Mouse (Mus musculus): ENCODE data around the gene Taok3.

Taok3 gene

GRCm38 (mm10) chr5:117140374-117140773 is 20.4 kb downstream of the Taok3 start:
- no peak for DNase-seq (ENCODE audit: extremely low spot score, low read depth, low spot score)

GRCm38 (mm10) chr5:117143721-117144135 is 23.8 kb downstream of the Taok3 start:
- no peak for DNase-seq (ENCODE audit: extremely low spot score, low read depth, low spot score)

- no peak for DNase-seq (ENCODE audit: extremely low spot score, low read depth, low spot score)
These were observed 26.2 kb downstream of the Taok3 start for GRCm38 (mm10) chr5:117146165-117146564.

- no peak for DNase-seq (ENCODE audit: extremely low spot score, low read depth, low spot score)
These were observed 27.5 kb downstream of the Taok3 start for GRCm38 (mm10) chr5:117147187-117148095.

GRCm38 (mm10) chr5:117149054-117149942 is 29.4 kb downstream of the Taok3 start:
- DNase-seq (ENCODE audit: extremely low spot score, low read depth, low spot score): no peak

GRCm38 (mm10) chr5:117150068-117150467 is 30.1 kb downstream of the Taok3 start:
- no peak for DNase-seq (ENCODE audit: extremely low spot score, low read depth, low spot score)

- no peak for DNase-seq (ENCODE audit: extremely low spot score, low read depth, low spot score)
These were observed 33.0 kb downstream of the Taok3 start for GRCm38 (mm10) chr5:117152944-117153343.

GRCm38 (mm10) chr5:117153527-117154091 is 33.7 kb downstream of the Taok3 start:
- DNase-seq (ENCODE audit: extremely low spot score, low read depth, low spot score): no peak

- no peak for DNase-seq (ENCODE audit: extremely low spot score, low read depth, low spot score)
These were observed 38.5 kb downstream of the Taok3 start for GRCm38 (mm10) chr5:117158335-117159018.

- DNase-seq (ENCODE audit: extremely low spot score, low read depth, low spot score): no peak
These were observed 39.4 kb downstream of the Taok3 start for GRCm38 (mm10) chr5:117159326-117159725.

GRCm38 (mm10) chr5:117159805-117160291 is 39.9 kb downstream of the Taok3 start:
- DNase-seq (ENCODE audit: extremely low spot score, low read depth, low spot score): no peak

GRCm38 (mm10) chr5:117160499-117160898 is 40.6 kb downstream of the Taok3 start:
- DNase-seq (ENCODE audit: extremely low spot score, low read depth, low spot score): no peak

GRCm38 (mm10) chr5:117163790-117164189 is 43.9 kb downstream of the Taok3 start:
- DNase-seq (ENCODE audit: extremely low spot score, low read depth, low spot score): no peak

GRCm38 (mm10) chr5:117164516-117164915 is 44.6 kb downstream of the Taok3 start:
- no peak for DNase-seq (ENCODE audit: extremely low spot score, low read depth, low spot score)

GRCm38 (mm10) chr5:117164923-117165322 is 45.0 kb downstream of the Taok3 start:
- DNase-seq (ENCODE audit: extremely low spot score, low read depth, low spot score): no peak

GRCm38 (mm10) chr5:117165946-117166345 is 46.0 kb downstream of the Taok3 start:
- no peak for DNase-seq (ENCODE audit: extremely low spot score, low read depth, low spot score)

GRCm38 (mm10) chr5:117166811-117167365 is 47.0 kb downstream of the Taok3 start:
- DNase-seq (ENCODE audit: extremely low spot score, low read depth, low spot score): no peak

GRCm38 (mm10) chr5:117168351-117169100 is 48.6 kb downstream of the Taok3 start:
- DNase-seq (ENCODE audit: extremely low spot score, low read depth, low spot score): no peak

- DNase-seq (ENCODE audit: extremely low spot score, low read depth, low spot score): no peak
These were observed 54.1 kb downstream of the Taok3 start for GRCm38 (mm10) chr5:117174057-117174456.

- no peak for DNase-seq (ENCODE audit: extremely low spot score, low read depth, low spot score)
These were observed 56.0 kb downstream of the Taok3 start for GRCm38 (mm10) chr5:117175896-117176295.
